Mouse (Mus musculus) natural killer cell, adult 2 months (primary cell): ENCODE measurements around the gene Olfr1381.
"Not testable (repeated sequence)": the region's sequence is repeated elsewhere in the genome, so short reads cannot be mapped to it uniquely, and the experiment has no call there.

Source experiments
- DNase-seq, 2 experiments: peaks; one replicate each; pipeline ENCODE4 v3.0.0; 2022; ENCODE audit warnings: low spot score in 2 of 2

The Olfr1381 gene

DNA sequence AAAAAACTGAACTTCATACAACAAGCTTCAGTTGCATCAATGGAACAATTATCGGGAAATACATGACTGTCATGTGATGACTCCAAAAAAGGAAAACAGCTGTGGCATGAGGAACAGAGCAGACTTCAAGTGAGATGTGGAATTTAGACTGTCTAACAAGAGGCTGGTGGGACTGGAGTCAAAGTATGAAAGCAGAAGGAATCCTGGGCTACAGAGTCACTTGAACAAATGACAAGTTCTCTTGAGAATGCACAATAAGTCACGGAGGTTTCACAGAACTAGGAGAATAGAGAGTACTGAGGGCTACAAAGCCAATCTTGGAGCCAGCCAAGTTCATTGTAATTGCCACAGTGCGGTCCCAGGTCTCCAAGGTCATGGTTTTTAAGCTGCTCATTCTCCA is at the start of gene Olfr1381:
Gene Olfr1381, plus strand, starts transcription at position 301 of the 400 bp plus-strand sequence.
- not testable (repeated sequence) for DNase-seq

DNA sequence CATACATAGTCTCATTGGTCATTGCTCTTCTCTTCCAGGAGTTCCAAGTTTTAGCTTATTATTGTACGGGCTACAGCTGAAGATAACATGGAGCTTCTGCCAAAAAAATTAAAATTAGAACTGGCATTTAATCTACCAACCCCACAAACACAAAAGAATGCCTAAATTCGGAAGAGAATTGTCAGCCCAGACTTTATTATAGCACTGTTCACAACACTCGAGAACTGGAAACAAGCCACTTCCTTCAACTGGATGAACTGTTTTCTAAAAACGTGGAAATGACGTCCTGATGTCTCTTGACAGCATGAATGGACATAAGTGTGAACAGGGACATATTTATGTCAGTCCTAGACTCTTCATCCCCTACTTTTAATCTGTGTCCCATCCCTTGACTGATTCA is 25.2 kb upstream of the Olfr1381 start:
- DNase-seq, result no peak

DNA sequence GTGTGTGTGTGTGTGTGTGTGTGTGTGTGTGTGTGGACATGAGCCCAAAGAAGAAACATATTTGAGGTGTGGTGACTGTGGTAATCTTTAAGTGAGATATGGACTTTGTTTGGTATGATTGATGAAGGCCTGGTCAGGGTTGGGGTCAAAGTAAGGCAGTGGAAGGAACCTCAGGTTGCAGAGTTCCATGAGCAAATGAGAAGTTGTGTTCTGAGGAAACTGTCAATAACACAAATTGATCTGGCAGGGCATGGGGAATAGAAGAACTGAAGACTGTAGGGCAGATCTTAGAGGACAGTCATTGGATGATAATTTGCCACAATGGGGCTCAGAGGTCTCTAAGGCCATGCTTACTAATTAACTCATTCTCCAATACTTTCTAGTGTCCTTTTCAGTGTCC is 23.9 kb upstream of the Olfr1381 start, which contains the start of gene Olfr1383:
Gene Olfr1383, plus strand, starts transcription at position 301 of the 400 bp plus-strand sequence.
- DNase-seq, result no peak

DNA sequence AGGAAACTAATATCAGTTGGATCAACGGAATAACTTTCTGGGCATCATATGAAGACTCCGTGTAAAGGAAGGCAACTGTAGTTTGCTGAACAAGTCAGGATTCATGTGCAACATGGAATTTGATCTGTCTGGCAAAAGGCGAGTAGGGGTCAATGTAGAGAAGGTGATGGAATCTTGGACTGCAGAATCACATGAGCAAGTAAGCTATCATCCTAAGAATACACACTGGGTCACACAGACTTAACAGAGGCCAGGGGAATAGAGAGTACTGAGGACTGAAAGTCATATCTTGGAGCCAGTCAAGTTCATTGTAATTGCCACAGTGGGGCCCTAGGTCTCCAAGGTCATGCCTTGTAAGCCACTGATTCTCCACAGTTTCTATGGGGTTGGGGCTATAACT is 15.3 kb upstream of the Olfr1381 start, which contains the start of gene Olfr1382:
Gene Olfr1382, plus strand, starts transcription at position 301 of the 400 bp plus-strand sequence.
- no peak for DNase-seq

DNA sequence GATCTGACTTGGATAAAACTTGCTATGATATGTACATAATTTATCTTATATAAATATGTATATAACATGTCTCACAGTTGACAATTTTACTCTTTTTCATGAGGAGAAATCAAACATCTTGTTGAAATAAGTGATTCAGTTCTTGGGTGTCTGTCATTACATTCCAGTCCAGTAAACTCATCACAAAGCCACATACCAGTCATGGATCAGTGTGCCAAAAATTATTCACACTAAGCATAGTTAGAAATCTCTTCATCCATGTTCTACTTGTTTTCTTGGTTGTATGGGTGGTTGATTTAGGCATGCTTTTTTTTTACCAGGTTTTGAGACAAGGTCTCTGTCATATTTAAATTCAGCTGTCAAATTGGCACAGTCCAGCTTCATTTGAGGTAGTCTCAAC is 10.5 kb upstream of the Olfr1381 start:
- DNase-seq, result no peak

DNA sequence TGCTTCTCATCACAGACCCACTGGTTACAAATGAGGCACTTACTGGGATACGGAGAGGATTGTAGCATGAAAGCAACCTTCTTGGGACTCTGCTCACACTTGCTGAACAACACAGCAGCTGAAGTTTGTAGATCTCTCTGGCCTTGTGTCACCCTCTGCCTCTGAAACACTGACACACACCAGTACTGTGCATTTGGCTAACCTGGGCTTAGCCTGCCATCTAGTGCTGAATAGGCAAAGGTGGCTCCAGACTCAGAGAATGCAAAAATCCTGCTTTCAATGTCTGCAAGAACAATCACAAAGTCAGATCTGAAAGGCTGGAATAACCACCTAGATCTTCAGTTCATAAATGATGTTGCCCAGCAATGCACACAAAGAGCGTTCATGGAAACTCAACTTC is 6.6 kb upstream of the Olfr1381 start:
- not testable (repeated sequence) for DNase-seq

DNA sequence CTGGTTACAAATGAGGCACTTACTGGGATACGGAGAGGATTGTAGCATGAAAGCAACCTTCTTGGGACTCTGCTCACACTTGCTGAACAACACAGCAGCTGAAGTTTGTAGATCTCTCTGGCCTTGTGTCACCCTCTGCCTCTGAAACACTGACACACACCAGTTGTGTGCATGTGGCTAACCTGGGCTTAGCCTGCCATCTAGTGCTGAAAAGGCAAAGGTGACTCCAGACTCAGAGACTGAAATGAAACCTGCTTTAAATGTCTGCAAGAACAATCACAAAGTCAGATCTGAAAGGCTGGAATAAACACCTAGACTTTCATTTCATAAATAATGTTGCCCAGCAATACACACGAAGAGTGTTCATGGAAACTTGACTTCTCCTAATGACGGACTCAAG is 10.8 kb downstream of the Olfr1381 start:
- DNase-seq, result not testable (repeated sequence)

DNA sequence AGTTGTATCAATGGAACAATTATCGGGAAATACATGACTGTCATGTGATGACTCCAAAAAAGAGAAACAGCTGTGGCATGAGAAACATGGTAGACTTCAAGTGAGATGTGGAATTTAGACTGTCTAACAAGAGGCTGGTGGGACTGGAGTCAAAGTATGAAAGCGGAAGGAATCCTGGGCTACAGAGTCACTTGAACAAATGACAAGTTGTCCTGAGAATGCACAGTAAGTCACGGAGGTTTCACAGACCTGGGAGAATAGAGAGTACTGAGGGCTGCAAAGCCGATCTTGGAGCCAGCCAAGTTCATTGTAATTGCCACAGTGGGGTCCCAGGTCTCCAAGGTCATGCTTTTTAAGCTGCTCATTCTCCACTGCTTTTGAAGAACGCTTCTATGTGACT is 13.3 kb downstream of the Olfr1381 start, which contains the start of gene Olfr1380:
Gene Olfr1380, plus strand, starts transcription at position 301 of the 400 bp plus-strand sequence.
- DNase-seq, result not testable (repeated sequence)

DNA sequence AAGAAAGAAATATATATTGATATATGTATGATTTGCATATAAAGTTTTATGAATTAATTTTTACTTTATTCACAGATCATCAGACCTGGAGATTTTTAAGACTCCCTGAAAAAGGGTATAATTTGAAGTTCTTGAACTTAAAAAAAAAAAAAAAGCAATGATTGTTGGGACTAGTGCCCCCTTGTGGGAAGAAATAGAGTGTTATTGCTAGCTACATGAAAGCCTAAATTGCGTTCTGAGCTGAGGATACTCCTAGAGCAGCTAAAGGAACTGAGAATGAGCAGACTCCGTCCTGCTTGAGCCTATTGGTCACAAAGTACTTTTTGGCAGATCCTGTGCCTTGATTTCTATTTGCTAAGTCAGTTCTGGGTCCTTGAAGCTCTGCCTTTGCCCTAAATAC is 31.8 kb downstream of the Olfr1381 start:
- not testable (repeated sequence) for DNase-seq

DNA sequence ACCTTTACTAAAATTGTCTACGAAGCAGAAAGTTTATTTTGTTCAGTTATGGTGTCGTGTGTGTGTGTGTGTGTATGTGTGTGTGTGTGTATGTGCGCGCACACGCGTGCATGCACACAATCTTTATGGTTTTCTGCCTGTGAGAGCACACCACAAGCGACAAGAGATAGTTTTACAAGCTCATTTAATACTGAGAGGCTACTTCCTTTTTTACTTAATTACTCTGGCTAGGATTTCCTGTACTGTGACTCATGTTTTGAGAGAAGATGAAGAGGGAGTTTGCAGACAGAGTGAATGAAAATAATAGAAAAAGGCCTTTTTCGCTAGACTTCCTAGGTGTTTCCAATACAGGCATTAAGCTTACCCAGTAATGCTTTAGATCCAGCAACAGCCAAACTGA is 37.2 kb downstream of the Olfr1381 start:
- not testable (repeated sequence) for DNase-seq

DNA sequence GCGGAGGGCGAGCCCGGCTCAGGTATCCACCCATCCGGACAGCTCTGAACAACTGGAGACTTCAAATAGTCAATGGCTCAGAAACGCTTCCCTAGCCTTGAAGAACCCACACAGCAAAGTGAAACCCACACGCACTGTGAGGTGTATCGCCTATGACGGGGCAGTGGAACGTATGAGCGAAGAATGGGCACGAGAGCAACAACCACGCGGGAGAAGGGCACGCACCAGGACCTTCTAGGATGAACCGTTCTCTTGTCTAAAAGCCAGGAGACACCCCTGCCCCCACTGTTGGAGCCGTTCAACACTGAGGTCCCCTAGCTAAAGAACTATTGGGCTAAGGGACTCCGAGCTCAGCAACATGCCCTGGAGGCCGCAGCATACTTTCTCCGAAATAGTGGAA is 47.0 kb downstream of the Olfr1381 start:
- no peak for DNase-seq

DNA sequence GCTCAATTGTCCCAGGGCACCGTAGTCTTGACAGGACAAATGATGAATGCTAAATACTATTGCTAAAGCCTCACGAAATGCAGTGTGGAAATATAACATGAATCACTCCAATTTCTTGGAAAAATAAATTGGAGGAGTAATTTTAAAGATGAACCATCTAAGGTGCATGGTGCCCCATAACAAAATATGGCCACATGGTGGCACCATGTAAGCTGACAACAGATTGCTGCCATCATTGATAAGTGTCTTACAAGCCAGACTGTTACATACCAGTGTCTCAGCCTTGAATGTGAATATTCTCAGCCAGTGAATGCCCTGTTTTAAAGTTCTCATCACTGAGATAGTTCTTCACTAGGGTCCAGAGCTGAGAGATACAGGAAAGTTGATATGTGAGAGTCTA is 53.9 kb downstream of the Olfr1381 start:
- not testable (repeated sequence) for DNase-seq
